Mouse (Mus musculus): ENCODE data around the gene Stom.

- TF ChIP-seq CTCF (IDR thresholded peaks at IDR 0.05) (no peak), POLR2A (IDR thresholded peaks at IDR 0.05; ENCODE audit: insufficient read depth, low read depth, low read length) (no peak; the same call in 1 of the 2 replicates)
These were observed 34.5 kb downstream of the Stom start for GRCm38 (mm10) chr2:35302049-35302885.
